Mouse (Mus musculus) testis, adult 2 months (tissue): ENCODE measurements around the gene Igfbp4.

ENCODE experiments used
- CTCF ChIP-seq: fragments of 200-500 bp; IDR thresholded peaks from 2 replicates; pipeline ENCODE4 v1.5.1; 2012; ENCODE audit warnings: low read depth, mild to moderate bottlenecking, inconsistent platforms, low read length, moderate library complexity; ENCODE audit not compliant: control insufficient read depth, insufficient read depth, insufficient replicate concordance
- POLR2A ChIP-seq: fragments of 200-500 bp; IDR thresholded peaks from 2 replicates; pipeline ENCODE4 v1.6.1; 2012; ENCODE audit warnings: low read depth, mild to moderate bottlenecking, inconsistent platforms, low read length, moderate library complexity; ENCODE audit not compliant: control insufficient read depth

DNA sequence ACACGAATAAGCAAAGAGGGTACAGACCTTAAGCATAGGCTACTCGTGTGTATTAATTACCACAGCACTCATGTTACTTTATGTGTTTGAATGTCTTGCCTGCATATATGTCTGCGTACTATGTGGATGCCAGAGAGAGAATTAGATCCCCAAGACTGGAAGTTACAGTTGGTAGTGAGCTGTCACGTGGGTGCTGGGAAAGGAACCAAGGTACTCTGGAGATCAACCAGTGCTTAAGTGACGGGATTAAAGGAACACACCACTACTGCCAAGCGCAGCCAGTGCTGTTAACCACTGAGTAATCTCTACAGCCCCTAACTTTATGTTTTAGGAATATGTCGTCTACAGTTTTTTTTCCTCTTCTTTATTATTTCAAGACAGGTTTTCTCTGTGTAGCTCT, 45.1 kb upstream of the Igfbp4 start:
- TF ChIP-seq CTCF (no peak), POLR2A (no peak)
